Mouse (Mus musculus): ENCODE measurements around the gene Nfkbib. TPM values are rescaled to one million over a fixed set of nuclear protein-coding genes. Genes with fewer than 3 reads are reported as not detected.

The Nfkbib gene
- total and polyA plus RNA-seq, 2 experiments from 2014 or later: 3.5 to 26.7 TPM

- TF ChIP-seq CTCF (IDR thresholded peaks at IDR 0.05; ENCODE audit: low read depth) (no peak), EP300 (IDR thresholded peaks at IDR 0.05; ENCODE audit: low read depth) (no peak)
- DNase-seq (ENCODE audit: low spot score) (no peak), ATAC-seq (ENCODE audit: insufficient read depth, low read depth) (no peak)
- Histone ChIP-seq H3K4me3 (ENCODE audit: low read depth, low read length) (no peak overlapping the region), H3K27ac (ENCODE audit: low read depth) (peak overlapping the region; percentile 90), H3K9ac (replicated peaks; ENCODE audit: low read depth, low read length) (no peak overlapping the region), H3K4me1 (ENCODE audit: control insufficient read depth, insufficient read depth) (peaks cover 33% of the 10 kb centered on the region), H3K4me2 (ENCODE audit: low read depth, low read length) (no peak overlapping the region), H3K27me3 (ENCODE audit: control insufficient read depth, insufficient read depth, low read length) (no peaks in the 10 kb centered on the region), H3K9me3 (replicated peaks; ENCODE audit: control insufficient read depth, low read length) (no peaks in the 10 kb centered on the region), H3K36me3 (replicated peaks; ENCODE audit: control insufficient read depth, insufficient read depth, low read length) (no peaks in the 10 kb centered on the region)
- 36% methylated on average over 4 of the region's 4 CpGs for WGBS
Observed at GRCm38 (mm10) chr7:28803756-28804155, 36.4 kb upstream of the Nfkbib start.

GRCm38 (mm10) chr7:28802846-28803588, 35.7 kb upstream of the Nfkbib start:
- TF ChIP-seq CTCF (IDR thresholded peaks at IDR 0.05; ENCODE audit: low read depth) (no peak), EP300 (IDR thresholded peaks at IDR 0.05; ENCODE audit: low read depth) (no peak)
- 13% methylated on average over 10 of the region's 10 CpGs for WGBS
- no peaks in the 10 kb centered on the region for H3K9me3 ChIP-seq (replicated peaks; ENCODE audit: control insufficient read depth, low read length)
- H3K4me2 ChIP-seq (ENCODE audit: low read depth, low read length): no peak overlapping the region
- H3K4me3 ChIP-seq (ENCODE audit: low read depth, low read length): no peak overlapping the region
- no peaks in the 10 kb centered on the region for H3K36me3 ChIP-seq (replicated peaks; ENCODE audit: control insufficient read depth, insufficient read depth, low read length)
- peaks cover 30% of the 10 kb centered on the region for H3K4me1 ChIP-seq (ENCODE audit: control insufficient read depth, insufficient read depth)
- ATAC-seq (ENCODE audit: insufficient read depth, low read depth): peak; percentile 63
- peak overlapping the region; percentile 90 for H3K27ac ChIP-seq (ENCODE audit: low read depth)
- no peak overlapping the region for H3K9ac ChIP-seq (replicated peaks; ENCODE audit: low read depth, low read length)
- H3K27me3 ChIP-seq (ENCODE audit: control insufficient read depth, insufficient read depth, low read length): no peaks in the 10 kb centered on the region
- DNase-seq (ENCODE audit: low spot score): peak; percentile 76

- Histone ChIP-seq H3K9me3 (replicated peaks; ENCODE audit: control insufficient read depth, low read length) (no peaks in the 10 kb centered on the region), H3K4me2 (ENCODE audit: low read depth, low read length) (no peak overlapping the region), H3K4me3 (ENCODE audit: low read depth, low read length) (no peak overlapping the region), H3K27me3 (ENCODE audit: control insufficient read depth, insufficient read depth, low read length) (no peaks in the 10 kb centered on the region), H3K27ac (ENCODE audit: low read depth) (peak overlapping the region; percentile 90), H3K4me1 (ENCODE audit: control insufficient read depth, insufficient read depth) (peaks cover 25% of the 10 kb centered on the region), H3K36me3 (replicated peaks; ENCODE audit: control insufficient read depth, insufficient read depth, low read length) (no peaks in the 10 kb centered on the region), H3K9ac (replicated peaks; ENCODE audit: low read depth, low read length) (no peak overlapping the region)
- ATAC-seq (ENCODE audit: insufficient read depth, low read depth) (peak; percentile 53), DNase-seq (ENCODE audit: low spot score) (peak; percentile 74)
- 24% methylated on average over 10 of the region's 10 CpGs for WGBS
- 0 out of 2 replicates have a peak, but pooled peaks have one; percentile 29 for TF ChIP-seq EP300 (IDR thresholded peaks at IDR 0.05; ENCODE audit: low read depth)
- no peak for TF ChIP-seq CTCF (IDR thresholded peaks at IDR 0.05; ENCODE audit: low read depth)
Observed at GRCm38 (mm10) chr7:28801901-28802670, 34.8 kb upstream of the Nfkbib start.

- H3K9me3 ChIP-seq (replicated peaks; ENCODE audit: control insufficient read depth, low read length): no peaks in the 10 kb centered on the region
- no peak overlapping the region for H3K9ac ChIP-seq (replicated peaks; ENCODE audit: low read depth, low read length)
- no peak overlapping the region for H3K4me3 ChIP-seq (ENCODE audit: low read depth, low read length)
- DNase-seq (ENCODE audit: low spot score) (no peak), ATAC-seq (ENCODE audit: insufficient read depth, low read depth) (no peak)
- 52% methylated on average over 3 of the region's 3 CpGs for WGBS
- TF ChIP-seq CTCF (IDR thresholded peaks at IDR 0.05; ENCODE audit: low read depth) (no peak), EP300 (IDR thresholded peaks at IDR 0.05; ENCODE audit: low read depth) (no peak)
- no peaks in the 10 kb centered on the region for H3K36me3 ChIP-seq (replicated peaks; ENCODE audit: control insufficient read depth, insufficient read depth, low read length)
- no peak overlapping the region for H3K4me2 ChIP-seq (ENCODE audit: low read depth, low read length)
- H3K27me3 ChIP-seq (ENCODE audit: control insufficient read depth, insufficient read depth, low read length): no peaks in the 10 kb centered on the region
- H3K27ac ChIP-seq (ENCODE audit: low read depth): peak overlapping the region; percentile 90
- peaks cover 22% of the 10 kb centered on the region for H3K4me1 ChIP-seq (ENCODE audit: control insufficient read depth, insufficient read depth)
Observed at GRCm38 (mm10) chr7:28801451-28801850, 34.1 kb upstream of the Nfkbib start.

- H3K27ac ChIP-seq (ENCODE audit: low read depth): no peak overlapping the region
- 84% methylated on average over 9 of the region's 9 CpGs for WGBS
- H3K9ac ChIP-seq (replicated peaks; ENCODE audit: low read depth, low read length): no peak overlapping the region
- ATAC-seq (ENCODE audit: insufficient read depth, low read depth): no peak
- no peak for DNase-seq (ENCODE audit: low spot score)
- H3K9me3 ChIP-seq (replicated peaks; ENCODE audit: control insufficient read depth, low read length): no peaks in the 10 kb centered on the region
- H3K4me3 ChIP-seq (ENCODE audit: low read depth, low read length): no peak overlapping the region
- no peak for TF ChIP-seq EP300 (IDR thresholded peaks at IDR 0.05; ENCODE audit: low read depth)
- TF ChIP-seq CTCF (IDR thresholded peaks at IDR 0.05; ENCODE audit: low read depth): no peak
- no peak overlapping the region for H3K4me2 ChIP-seq (ENCODE audit: low read depth, low read length)
- H3K4me1 ChIP-seq (ENCODE audit: control insufficient read depth, insufficient read depth): peaks cover 24% of the 10 kb centered on the region
- no peaks in the 10 kb centered on the region for H3K36me3 ChIP-seq (replicated peaks; ENCODE audit: control insufficient read depth, insufficient read depth, low read length)
- H3K27me3 ChIP-seq (ENCODE audit: control insufficient read depth, insufficient read depth, low read length): no peaks in the 10 kb centered on the region
Observed at GRCm38 (mm10) chr7:28799994-28800393, 32.7 kb upstream of the Nfkbib start.

All from heart, postnatal 0 days (tissue).